Mouse (Mus musculus): ENCODE measurements around the gene Crim1. TPM values are rescaled to one million over a fixed set of nuclear protein-coding genes. Genes with fewer than 3 reads are reported as not detected.

Gene Crim1
- polyA plus RNA-seq, 1 experiment: 36.1 TPM

DNA sequence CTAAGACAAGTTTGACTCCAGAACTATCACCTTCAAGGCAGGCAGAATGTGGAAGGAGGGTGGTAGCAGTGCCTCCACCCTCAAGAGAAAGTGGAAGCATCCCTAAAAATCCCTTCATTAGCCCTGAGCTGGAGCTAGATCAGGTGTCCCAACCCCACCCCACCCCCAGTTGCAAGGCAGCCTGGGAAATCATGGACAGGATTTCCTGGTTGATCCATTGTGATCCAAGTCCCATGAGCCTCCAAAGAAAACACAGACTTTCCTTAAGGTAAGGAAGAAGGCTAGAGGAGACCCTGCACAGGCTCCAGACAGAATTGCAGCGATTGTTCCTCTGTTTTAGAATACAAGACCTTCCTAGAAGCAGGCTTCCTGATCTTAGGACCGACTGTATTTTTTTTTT, 154.4 kb downstream of the Crim1 start:
- Histone ChIP-seq H3K4me3 (ENCODE audit: low read depth, low read length) (no peak overlapping the region), H3K27ac (ENCODE audit: insufficient read depth, low read depth, low read length) (no peak overlapping the region), H3K27me3 (ENCODE audit: control insufficient read depth, insufficient read depth, low read length) (no peaks in the 10 kb centered on the region), H3K36me3 (ENCODE audit: control insufficient read depth, insufficient read depth, low read length) (peaks cover 11% of the 10 kb centered on the region), H3K4me1 (ENCODE audit: control insufficient read depth, insufficient read depth, insufficient read length, low read length) (peaks cover 5% of the 10 kb centered on the region)
- TF ChIP-seq POLR2A (IDR thresholded peaks at IDR 0.05; ENCODE audit: low read depth, low read length) (no peak), CTCF (IDR thresholded peaks at IDR 0.05; ENCODE audit: extremely low read depth, insufficient read length, insufficient replicate concordance, low read depth, low read length) (no peak)
- 74% methylated on average over 2 of the region's 2 CpGs for WGBS

DNA sequence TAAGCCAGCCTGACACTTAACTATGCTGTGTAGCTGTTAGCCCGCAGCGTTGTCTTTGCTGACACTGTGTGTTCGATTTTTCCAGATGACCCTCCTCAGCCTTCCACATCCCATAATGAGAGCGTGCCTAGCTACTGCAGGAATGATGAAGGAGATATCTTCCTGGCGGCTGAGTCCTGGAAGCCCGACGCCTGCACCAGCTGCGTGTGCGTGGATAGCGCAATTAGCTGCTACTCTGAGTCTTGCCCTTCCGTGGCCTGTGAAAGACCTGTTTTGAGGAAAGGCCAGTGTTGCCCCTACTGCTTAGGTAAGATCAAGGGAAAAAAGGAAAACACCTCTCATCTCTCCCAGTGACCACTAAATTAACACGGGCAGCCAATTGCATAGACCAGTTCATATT, 154.8 kb downstream of the Crim1 start:
- Histone ChIP-seq H3K27me3 (ENCODE audit: control insufficient read depth, insufficient read depth, low read length) (no peaks in the 10 kb centered on the region), H3K27ac (ENCODE audit: insufficient read depth, low read depth, low read length) (no peak overlapping the region), H3K36me3 (ENCODE audit: control insufficient read depth, insufficient read depth, low read length) (peaks cover 11% of the 10 kb centered on the region), H3K4me3 (ENCODE audit: low read depth, low read length) (no peak overlapping the region), H3K4me1 (ENCODE audit: control insufficient read depth, insufficient read depth, insufficient read length, low read length) (peaks cover 5% of the 10 kb centered on the region)
- 89% methylated on average over 12 of the region's 12 CpGs for WGBS
- no peak for TF ChIP-seq CTCF (IDR thresholded peaks at IDR 0.05; ENCODE audit: extremely low read depth, insufficient read length, insufficient replicate concordance, low read depth, low read length)
- TF ChIP-seq POLR2A (IDR thresholded peaks at IDR 0.05; ENCODE audit: low read depth, low read length): no peak

DNA sequence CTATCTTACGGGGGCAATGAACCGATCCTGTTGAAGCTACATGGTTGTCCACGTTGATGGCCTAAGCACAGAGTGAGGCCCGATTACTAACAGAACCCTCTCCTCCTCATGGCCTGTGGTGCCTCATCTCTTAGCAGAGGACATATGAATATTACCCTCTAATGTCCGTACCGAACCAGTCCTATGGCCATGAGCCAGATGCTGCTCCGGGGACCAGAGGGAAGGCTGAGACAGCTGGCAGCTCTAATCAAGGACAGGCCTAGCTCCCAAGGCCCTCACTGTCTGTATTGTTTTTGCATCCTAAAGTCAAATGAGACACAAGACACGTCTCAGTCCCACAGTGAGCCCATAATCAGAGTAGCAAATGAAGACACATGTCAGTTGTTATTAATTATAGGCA, 155.6 kb downstream of the Crim1 start:
- Histone ChIP-seq H3K4me3 (ENCODE audit: low read depth, low read length) (no peak overlapping the region), H3K4me1 (ENCODE audit: control insufficient read depth, insufficient read depth, insufficient read length, low read length) (peaks cover 2% of the 10 kb centered on the region), H3K27ac (ENCODE audit: insufficient read depth, low read depth, low read length) (no peak overlapping the region), H3K27me3 (ENCODE audit: control insufficient read depth, insufficient read depth, low read length) (no peaks in the 10 kb centered on the region), H3K36me3 (ENCODE audit: control insufficient read depth, insufficient read depth, low read length) (peaks cover 11% of the 10 kb centered on the region)
- TF ChIP-seq POLR2A (IDR thresholded peaks at IDR 0.05; ENCODE audit: low read depth, low read length) (no peak), CTCF (IDR thresholded peaks at IDR 0.05; ENCODE audit: extremely low read depth, insufficient read length, insufficient replicate concordance, low read depth, low read length) (no peak)
- 90% methylated on average over 8 of the region's 8 CpGs for WGBS

DNA sequence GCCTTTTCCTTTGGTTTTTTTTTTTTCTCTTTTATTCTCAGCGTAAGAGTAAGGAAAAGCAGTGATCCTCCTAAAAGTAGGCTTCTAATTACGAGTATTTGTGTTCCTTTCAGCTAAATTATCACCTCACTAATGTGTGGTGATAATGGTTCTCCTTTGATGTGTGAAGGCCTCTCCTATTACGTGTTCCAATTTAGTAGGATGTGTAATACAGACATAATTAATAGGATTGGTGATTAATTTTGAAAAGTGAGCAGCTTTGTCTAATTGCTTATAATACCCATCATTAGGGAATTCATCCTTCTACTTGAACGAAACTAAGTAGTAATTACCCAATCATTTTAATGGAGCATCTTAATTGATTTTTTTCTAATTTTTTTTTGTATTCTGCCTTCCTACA, 157.7 kb downstream of the Crim1 start:
- 87% methylated on average over 4 of the region's 4 CpGs for WGBS
- TF ChIP-seq CTCF (IDR thresholded peaks at IDR 0.05; ENCODE audit: extremely low read depth, insufficient read length, insufficient replicate concordance, low read depth, low read length) (no peak), POLR2A (IDR thresholded peaks at IDR 0.05; ENCODE audit: low read depth, low read length) (no peak)

DNA sequence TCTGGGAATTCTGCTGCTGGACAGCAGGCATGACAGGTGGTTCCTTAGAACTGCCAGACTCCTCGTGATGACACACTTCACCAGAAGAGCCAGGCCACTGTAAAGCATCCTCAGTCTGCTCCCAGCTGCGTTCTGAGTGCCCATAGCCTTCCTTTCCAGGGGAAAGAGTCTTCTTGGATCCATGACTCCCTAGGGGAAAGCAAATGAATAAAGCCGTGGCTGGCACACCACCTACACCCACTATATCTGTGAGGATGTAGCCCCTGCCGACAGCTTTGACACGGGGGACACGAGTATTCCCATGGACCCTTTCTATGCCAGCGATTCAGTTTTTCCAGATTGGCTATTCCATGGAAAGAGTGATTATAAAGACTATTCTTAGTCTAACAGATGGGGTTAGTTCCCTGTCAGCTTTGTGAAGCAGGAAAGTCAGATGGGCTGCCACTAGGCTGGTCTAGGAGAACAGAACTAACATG, 158.2 kb downstream of the Crim1 start:
- no peak for TF ChIP-seq POLR2A (IDR thresholded peaks at IDR 0.05; ENCODE audit: low read depth, low read length)
- TF ChIP-seq CTCF (IDR thresholded peaks at IDR 0.05; ENCODE audit: extremely low read depth, insufficient read length, insufficient replicate concordance, low read depth, low read length): no peak
- Histone ChIP-seq H3K4me3 (ENCODE audit: low read depth, low read length) (no peak overlapping the region), H3K27ac (ENCODE audit: insufficient read depth, low read depth, low read length) (no peak overlapping the region), H3K27me3 (ENCODE audit: control insufficient read depth, insufficient read depth, low read length) (no peaks in the 10 kb centered on the region), H3K4me1 (ENCODE audit: control insufficient read depth, insufficient read depth, insufficient read length, low read length) (no peaks in the 10 kb centered on the region; the same call in 1 of the 2 replicates), H3K36me3 (ENCODE audit: control insufficient read depth, insufficient read depth, low read length) (peaks cover 7% of the 10 kb centered on the region; the same call in 1 of the 2 replicates)
- 80% methylated on average over 7 of the region's 7 CpGs for WGBS

More for the DNA sequence above, 157.7 kb downstream of the Crim1 start:
- no peak overlapping the region for H3K27ac ChIP-seq (ENCODE audit: insufficient read depth, low read depth, low read length)
- H3K27me3 ChIP-seq (ENCODE audit: control insufficient read depth, insufficient read depth, low read length): no peaks in the 10 kb centered on the region
- H3K36me3 ChIP-seq (ENCODE audit: control insufficient read depth, insufficient read depth, low read length): peaks cover 7% of the 10 kb centered on the region; the same call in 1 of the 2 replicates
- H3K4me3 ChIP-seq (ENCODE audit: low read depth, low read length): no peak overlapping the region
- no peaks in the 10 kb centered on the region; the same call in 1 of the 2 replicates for H3K4me1 ChIP-seq (ENCODE audit: control insufficient read depth, insufficient read depth, insufficient read length, low read length)

DNA sequence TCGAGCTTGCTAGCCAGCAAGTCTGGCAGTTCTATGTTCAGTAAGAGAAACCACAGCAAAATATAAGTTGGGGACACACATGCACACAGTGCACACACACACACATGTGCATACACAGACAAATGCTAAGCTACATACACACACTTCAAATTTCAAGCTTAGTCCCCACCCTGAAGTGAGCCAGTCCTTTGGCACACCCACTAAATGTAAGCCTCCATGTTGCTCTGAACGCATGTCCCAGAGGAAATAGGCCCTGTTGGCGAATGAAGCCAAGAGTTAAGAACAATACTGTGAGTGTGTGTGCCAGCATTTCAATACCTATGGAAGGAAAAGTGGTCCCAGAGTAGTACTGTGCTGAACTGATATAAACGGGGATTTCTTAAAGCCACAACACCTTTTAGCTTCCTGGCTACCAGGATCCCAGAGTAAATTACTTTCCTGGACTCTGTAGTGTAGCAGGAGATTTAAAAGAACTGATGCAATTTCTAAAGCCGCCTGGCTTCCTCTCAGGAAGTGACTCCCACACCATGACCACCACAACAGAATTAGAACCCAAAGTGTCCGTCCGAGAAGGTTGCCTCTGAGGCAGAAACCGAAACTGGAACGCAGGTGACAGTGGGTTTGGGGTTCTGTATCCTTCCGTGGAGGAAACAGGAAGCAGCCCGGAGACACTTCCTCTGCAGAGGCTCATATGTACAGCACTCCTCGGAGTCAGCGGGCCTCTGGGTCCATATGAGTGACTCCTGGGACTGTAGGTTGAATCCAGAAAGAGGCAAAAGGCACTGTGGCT, 162.1 kb downstream of the Crim1 start:
- WGBS: 68% methylated on average over 13 of the region's 13 CpGs
- H3K36me3 ChIP-seq (ENCODE audit: control insufficient read depth, insufficient read depth, low read length): peaks cover 4% of the 10 kb centered on the region
- peak overlapping the region; percentile 43 for H3K27ac ChIP-seq (ENCODE audit: insufficient read depth, low read depth, low read length)
- H3K27me3 ChIP-seq (ENCODE audit: control insufficient read depth, insufficient read depth, low read length): no peaks in the 10 kb centered on the region
- H3K4me1 ChIP-seq (ENCODE audit: control insufficient read depth, insufficient read depth, insufficient read length, low read length): no peaks in the 10 kb centered on the region; the same call in 1 of the 2 replicates
- no peak overlapping the region for H3K4me3 ChIP-seq (ENCODE audit: low read depth, low read length)
- no peak for TF ChIP-seq CTCF (IDR thresholded peaks at IDR 0.05; ENCODE audit: extremely low read depth, insufficient read length, insufficient replicate concordance, low read depth, low read length)

DNA sequence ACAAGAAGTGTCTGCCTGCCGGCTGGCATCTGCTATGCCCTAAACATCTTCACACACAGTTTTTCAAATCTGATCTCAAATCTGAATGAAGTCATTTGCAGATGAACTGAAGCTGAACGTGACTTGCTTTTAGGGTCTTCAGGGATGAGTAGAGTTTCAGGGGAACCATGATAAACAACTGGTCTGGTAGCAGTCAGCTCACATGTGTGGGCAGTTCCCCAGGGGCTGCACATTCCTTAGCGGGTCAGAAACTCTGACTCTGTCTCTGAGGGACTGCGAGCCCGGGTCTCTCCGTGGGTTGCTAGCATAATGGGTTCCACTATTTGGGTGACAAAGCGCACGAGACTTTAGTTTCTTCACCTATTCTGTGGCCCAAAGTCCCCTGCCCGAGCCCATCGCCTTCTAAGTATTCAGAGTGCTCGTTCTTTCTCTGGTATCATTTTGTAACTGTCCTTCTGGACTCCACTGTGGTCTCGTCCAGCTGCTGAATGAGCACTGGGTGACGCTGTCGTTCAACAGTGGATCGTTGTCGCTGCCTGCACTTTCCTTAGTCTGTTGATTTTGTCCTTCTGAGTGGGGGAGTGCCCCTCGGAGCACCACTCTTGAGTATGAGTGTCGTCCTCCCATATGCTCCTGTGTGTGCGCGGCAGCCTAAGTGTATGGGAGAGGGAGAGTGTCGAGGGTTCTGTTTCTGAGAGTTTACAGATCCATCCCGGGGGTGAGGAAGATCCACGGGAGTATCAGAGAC, 164.7 kb downstream of the Crim1 start:
- WGBS: 93% methylated on average over 23 of the region's 23 CpGs
- Histone ChIP-seq H3K27me3 (ENCODE audit: control insufficient read depth, insufficient read depth, low read length) (no peaks in the 10 kb centered on the region), H3K27ac (ENCODE audit: insufficient read depth, low read depth, low read length) (no peak overlapping the region), H3K36me3 (ENCODE audit: control insufficient read depth, insufficient read depth, low read length) (peaks cover 13% of the 10 kb centered on the region), H3K4me1 (ENCODE audit: control insufficient read depth, insufficient read depth, insufficient read length, low read length) (no peaks in the 10 kb centered on the region; the same call in 1 of the 2 replicates), H3K4me3 (ENCODE audit: low read depth, low read length) (no peak overlapping the region)
- TF ChIP-seq CTCF (IDR thresholded peaks at IDR 0.05; ENCODE audit: extremely low read depth, insufficient read length, insufficient replicate concordance, low read depth, low read length) (no peak), POLR2A (IDR thresholded peaks at IDR 0.05; ENCODE audit: low read depth, low read length) (no peak)

All from small intestine, adult 2 months (tissue).